Mouse (Mus musculus) T-cell, adult 66 days (primary cell): ENCODE measurements around the gene Gm9611. TPM values are rescaled to one million over a fixed set of nuclear protein-coding genes. Genes with fewer than 3 reads are reported as not detected.

Experiments used
- total RNA-seq, 2 experiments: library from RNA; stranded (reverse); gene quantifications; 3 replicates in 1 of 2; 4 replicates in 1 of 2; pipeline ENCODE4 v1.2.4; 2023

Gene Gm9611
- not detected for total RNA-seq

DNA sequence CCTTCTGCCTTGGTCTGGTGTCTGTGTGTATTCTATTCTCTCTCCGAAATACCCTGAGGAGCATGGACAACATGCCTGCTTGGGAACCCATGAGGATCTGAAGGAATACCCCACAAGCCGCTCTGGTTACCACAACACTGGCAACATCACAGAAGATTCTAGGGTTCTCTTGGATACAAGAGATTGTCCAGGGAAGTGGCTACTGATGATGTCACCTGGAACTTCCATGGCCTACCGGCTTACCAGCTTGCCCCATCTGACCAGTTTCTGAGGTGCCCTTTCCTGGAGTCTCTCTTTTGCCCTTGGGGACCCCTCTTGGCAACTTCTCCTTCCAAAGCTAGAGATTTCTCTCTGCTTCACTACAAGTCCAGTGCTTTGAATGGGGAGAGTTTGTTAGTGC lies at the start of gene Gm9611:
Gm9611 (minus strand) TSS at position 101 of the 400 bp plus-strand sequence.

DNA sequence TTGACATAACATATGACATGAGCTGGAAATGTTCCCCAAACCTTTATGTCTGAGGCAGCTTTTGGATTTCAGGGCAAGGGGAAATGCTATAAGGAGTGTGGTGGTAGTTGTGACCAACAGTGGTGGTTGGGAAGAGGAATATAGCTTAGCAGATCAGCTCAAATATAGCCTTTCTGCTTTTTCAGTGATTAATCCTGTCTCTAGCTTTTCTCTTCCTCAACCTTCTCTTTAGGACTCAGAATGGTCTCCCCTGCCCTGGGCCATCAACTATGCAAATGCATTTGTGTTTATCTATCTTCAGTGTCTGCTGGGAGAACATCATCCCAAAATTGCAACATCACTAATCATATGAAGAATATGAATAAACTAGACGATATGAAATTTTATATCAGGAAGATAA lies 12.8 kb upstream of the Gm9611 start, which contains the start of gene Gm7995:
Gm7995 (plus strand) TSS at position 301 of the 400 bp plus-strand sequence.

DNA sequence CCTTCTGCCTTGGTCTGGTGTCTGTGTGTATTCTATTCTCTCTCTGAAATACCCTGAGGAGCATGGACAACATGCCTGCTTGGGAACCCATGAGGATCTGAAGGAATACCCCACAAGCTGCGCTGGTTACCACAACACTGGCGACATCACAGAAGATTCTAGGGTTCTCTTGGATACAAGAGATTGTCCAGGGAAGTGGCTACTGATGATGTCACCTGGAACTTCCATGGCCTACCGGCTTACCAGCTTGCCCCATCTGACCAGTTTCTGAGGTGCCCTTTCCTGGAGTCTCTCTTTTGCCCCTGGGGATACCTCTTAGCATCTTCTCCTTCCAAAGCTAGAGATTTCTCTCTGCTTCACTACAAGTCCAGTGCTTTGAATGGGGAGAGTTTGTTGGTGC lies 37.2 kb downstream of the Gm9611 start, which contains the start of gene Gm17026:
Gm17026 (minus strand) TSS at position 101 of the 400 bp plus-strand sequence.

Other genes starting within 250 kb of the Gm9611 start
- not detected for gene Gm7951, start 180.0 kb downstream of the Gm9611 start, total RNA-seq
- not detected for gene Gm17027, start 134.7 kb downstream of the Gm9611 start, total RNA-seq
- not detected for gene Gm3573, start 106.6 kb downstream of the Gm9611 start, total RNA-seq
- gene Gm17026, start 37.3 kb downstream of the Gm9611 start, total RNA-seq: not detected
- not detected for gene Gm7995, start 12.9 kb upstream of the Gm9611 start, total RNA-seq
- not detected for gene Gm8005, start 142.3 kb upstream of the Gm9611 start, total RNA-seq
- gene Gm8011, start 166.5 kb upstream of the Gm9611 start, total RNA-seq: not detected
- not detected for gene Gm8020, start 205.0 kb upstream of the Gm9611 start, total RNA-seq
- gene Gm8024, start 226.9 kb upstream of the Gm9611 start, total RNA-seq: not detected